Mouse (Mus musculus): ENCODE data around the gene Kif1c. TPM values are rescaled to one million over a fixed set of nuclear protein-coding genes. Genes with fewer than 3 reads are reported as not detected.

Kif1c gene
- polyA plus RNA-seq, 1 experiment from 2014 or later, result 14.3 TPM

- WGBS, result 82% methylated on average over 2 of the region's 2 CpGs
- Histone ChIP-seq H3K4me1 (replicated peaks; ENCODE audit: control insufficient read depth, insufficient read depth, low read length) (peaks cover 12% of the 10 kb centered on the region), H3K4me2 (ENCODE audit: low read length) (no peak overlapping the region), H3K36me3 (ENCODE audit: control insufficient read depth, insufficient read depth, low read length) (peaks cover 9% of the 10 kb centered on the region), H3K27ac (ENCODE audit: low read depth) (no peak overlapping the region), H3K4me3 (ENCODE audit: low read depth, low read length) (no peak overlapping the region), H3K9ac (ENCODE audit: low read length) (no peak overlapping the region), H3K27me3 (replicated peaks; ENCODE audit: control insufficient read depth, insufficient read depth, low read length) (no peaks in the 10 kb centered on the region), H3K9me3 (ENCODE audit: control insufficient read depth, low read length) (no peaks in the 10 kb centered on the region)
- DNase-seq (ENCODE audit: low spot score) (no peak), ATAC-seq (replicated peaks; ENCODE audit: low FRiP score, low TSS enrichment, low read depth) (no peak)
Observed at GRCm38 (mm10) chr11:70699051-70699450, 1.3 kb upstream of the Kif1c start.

GRCm38 (mm10) chr11:70700613-70701012 is 265 bp downstream of the Kif1c start:
- WGBS, result 1% methylated on average over 34 of the region's 34 CpGs
- H3K36me3 ChIP-seq (ENCODE audit: control insufficient read depth, insufficient read depth, low read length), result peaks cover 25% of the 10 kb centered on the region
- DNase-seq (ENCODE audit: low spot score) (peak; percentile 78), ATAC-seq (replicated peaks; ENCODE audit: low FRiP score, low TSS enrichment, low read depth) (peak; percentile 42)
- peak overlapping the region; percentile 78 for H3K4me2 ChIP-seq (ENCODE audit: low read length)
- no peaks in the 10 kb centered on the region for H3K9me3 ChIP-seq (ENCODE audit: control insufficient read depth, low read length)
- no peaks in the 10 kb centered on the region for H3K27me3 ChIP-seq (replicated peaks; ENCODE audit: control insufficient read depth, insufficient read depth, low read length)
- peak overlapping the region; percentile 70 for H3K9ac ChIP-seq (ENCODE audit: low read length)
- H3K4me3 ChIP-seq (ENCODE audit: low read depth, low read length), result peak overlapping the region; percentile 76
- H3K27ac ChIP-seq (ENCODE audit: low read depth), result peak overlapping the region; percentile 95
- peaks cover 12% of the 10 kb centered on the region for H3K4me1 ChIP-seq (replicated peaks; ENCODE audit: control insufficient read depth, insufficient read depth, low read length)

GRCm38 (mm10) chr11:70701221-70701955 is 1.0 kb downstream of the Kif1c start:
- 11% methylated on average over 10 of the region's 10 CpGs for WGBS
- no peaks in the 10 kb centered on the region for H3K9me3 ChIP-seq (ENCODE audit: control insufficient read depth, low read length)

GRCm38 (mm10) chr11:70701984-70702733 is 1.8 kb downstream of the Kif1c start:
- H3K36me3 ChIP-seq (ENCODE audit: control insufficient read depth, insufficient read depth, low read length), result peaks cover 40% of the 10 kb centered on the region
- peaks cover 12% of the 10 kb centered on the region for H3K4me1 ChIP-seq (replicated peaks; ENCODE audit: control insufficient read depth, insufficient read depth, low read length)
- H3K9ac ChIP-seq (ENCODE audit: low read length), result 0 out of 2 replicates have a peak overlapping the region, but pooled peaks have one; percentile 0
- no peak overlapping the region for H3K27ac ChIP-seq (ENCODE audit: low read depth)
- H3K4me2 ChIP-seq (ENCODE audit: low read length), result peak overlapping the region; percentile 78
- H3K4me3 ChIP-seq (ENCODE audit: low read depth, low read length), result peak overlapping the region; percentile 76; the same call in 1 of the 2 replicates
- no peak for ATAC-seq (replicated peaks; ENCODE audit: low FRiP score, low TSS enrichment, low read depth)
- DNase-seq (ENCODE audit: low spot score), result no peak
- WGBS, result 72% methylated on average over 6 of the region's 6 CpGs
- no peaks in the 10 kb centered on the region for H3K9me3 ChIP-seq (ENCODE audit: control insufficient read depth, low read length)
- no peaks in the 10 kb centered on the region for H3K27me3 ChIP-seq (replicated peaks; ENCODE audit: control insufficient read depth, insufficient read depth, low read length)

More at GRCm38 (mm10) chr11:70701221-70701955, 1.0 kb downstream of the Kif1c start:
- peaks cover 12% of the 10 kb centered on the region for H3K4me1 ChIP-seq (replicated peaks; ENCODE audit: control insufficient read depth, insufficient read depth, low read length)
- H3K9ac ChIP-seq (ENCODE audit: low read length), result peak overlapping the region; percentile 70
- ATAC-seq (replicated peaks; ENCODE audit: low FRiP score, low TSS enrichment, low read depth) (no peak), DNase-seq (ENCODE audit: low spot score) (no peak)
- H3K36me3 ChIP-seq (ENCODE audit: control insufficient read depth, insufficient read depth, low read length), result peaks cover 32% of the 10 kb centered on the region
- H3K4me2 ChIP-seq (ENCODE audit: low read length), result peak overlapping the region; percentile 78
- H3K27me3 ChIP-seq (replicated peaks; ENCODE audit: control insufficient read depth, insufficient read depth, low read length), result no peaks in the 10 kb centered on the region
- peak overlapping the region; percentile 76 for H3K4me3 ChIP-seq (ENCODE audit: low read depth, low read length)
- no peak overlapping the region; the same call in 1 of the 2 replicates for H3K27ac ChIP-seq (ENCODE audit: low read depth)

- ATAC-seq (replicated peaks; ENCODE audit: low FRiP score, low TSS enrichment, low read depth) (no peak), DNase-seq (ENCODE audit: low spot score) (no peak)
- WGBS, result 79% methylated on average over 6 of the region's 6 CpGs
- Histone ChIP-seq H3K27me3 (replicated peaks; ENCODE audit: control insufficient read depth, insufficient read depth, low read length) (no peaks in the 10 kb centered on the region), H3K9me3 (ENCODE audit: control insufficient read depth, low read length) (no peaks in the 10 kb centered on the region), H3K4me1 (replicated peaks; ENCODE audit: control insufficient read depth, insufficient read depth, low read length) (peaks cover 12% of the 10 kb centered on the region), H3K36me3 (ENCODE audit: control insufficient read depth, insufficient read depth, low read length) (peaks cover 46% of the 10 kb centered on the region), H3K9ac (ENCODE audit: low read length) (no peak overlapping the region), H3K27ac (ENCODE audit: low read depth) (no peak overlapping the region), H3K4me2 (ENCODE audit: low read length) (no peak overlapping the region), H3K4me3 (ENCODE audit: low read depth, low read length) (no peak overlapping the region)
Observed at GRCm38 (mm10) chr11:70702781-70703180, 2.4 kb downstream of the Kif1c start.

GRCm38 (mm10) chr11:70706127-70706526 is 5.8 kb downstream of the Kif1c start:
- no peaks in the 10 kb centered on the region for H3K27me3 ChIP-seq (replicated peaks; ENCODE audit: control insufficient read depth, insufficient read depth, low read length)
- H3K27ac ChIP-seq (ENCODE audit: low read depth), result no peak overlapping the region
- no peak overlapping the region for H3K4me2 ChIP-seq (ENCODE audit: low read length)
- H3K9me3 ChIP-seq (ENCODE audit: control insufficient read depth, low read length), result no peaks in the 10 kb centered on the region
- H3K4me1 ChIP-seq (replicated peaks; ENCODE audit: control insufficient read depth, insufficient read depth, low read length), result peaks cover 11% of the 10 kb centered on the region
- H3K4me3 ChIP-seq (ENCODE audit: low read depth, low read length), result no peak overlapping the region
- ATAC-seq (replicated peaks; ENCODE audit: low FRiP score, low TSS enrichment, low read depth) (no peak), DNase-seq (ENCODE audit: low spot score) (no peak)
- peaks cover 78% of the 10 kb centered on the region for H3K36me3 ChIP-seq (ENCODE audit: control insufficient read depth, insufficient read depth, low read length)
- WGBS, result 75% methylated on average over 3 of the region's 3 CpGs
- no peak overlapping the region for H3K9ac ChIP-seq (ENCODE audit: low read length)

- DNase-seq (ENCODE audit: low spot score), result no peak
- Histone ChIP-seq H3K27ac (ENCODE audit: low read depth) (no peak overlapping the region), H3K36me3 (ENCODE audit: control insufficient read depth, insufficient read depth, low read length) (peaks cover 87% of the 10 kb centered on the region), H3K9me3 (ENCODE audit: control insufficient read depth, low read length) (no peaks in the 10 kb centered on the region), H3K4me2 (ENCODE audit: low read length) (no peak overlapping the region), H3K4me3 (ENCODE audit: low read depth, low read length) (no peak overlapping the region), H3K27me3 (replicated peaks; ENCODE audit: control insufficient read depth, insufficient read depth, low read length) (no peaks in the 10 kb centered on the region), H3K4me1 (replicated peaks; ENCODE audit: control insufficient read depth, insufficient read depth, low read length) (no peaks in the 10 kb centered on the region), H3K9ac (ENCODE audit: low read length) (no peak overlapping the region)
- 91% methylated on average over 10 of the region's 10 CpGs for WGBS
- ATAC-seq (replicated peaks; ENCODE audit: low FRiP score, low TSS enrichment, low read depth), result no peak
Observed at GRCm38 (mm10) chr11:70711026-70711425, 10.7 kb downstream of the Kif1c start.

- no peak overlapping the region for H3K27ac ChIP-seq (ENCODE audit: low read depth)
- 79% methylated on average over 6 of the region's 6 CpGs for WGBS
- no peak overlapping the region for H3K9ac ChIP-seq (ENCODE audit: low read length)
- no peak overlapping the region for H3K4me3 ChIP-seq (ENCODE audit: low read depth, low read length)
- no peaks in the 10 kb centered on the region for H3K9me3 ChIP-seq (ENCODE audit: control insufficient read depth, low read length)
- H3K36me3 ChIP-seq (ENCODE audit: control insufficient read depth, insufficient read depth, low read length), result peaks cover 84% of the 10 kb centered on the region
- no peak overlapping the region for H3K4me2 ChIP-seq (ENCODE audit: low read length)
- H3K4me1 ChIP-seq (replicated peaks; ENCODE audit: control insufficient read depth, insufficient read depth, low read length), result no peaks in the 10 kb centered on the region
- no peak for DNase-seq (ENCODE audit: low spot score)
- 0 out of 2 replicates have a peak, but pooled peaks have one; percentile 16 for ATAC-seq (replicated peaks; ENCODE audit: low FRiP score, low TSS enrichment, low read depth)
- no peaks in the 10 kb centered on the region for H3K27me3 ChIP-seq (replicated peaks; ENCODE audit: control insufficient read depth, insufficient read depth, low read length)
Observed at GRCm38 (mm10) chr11:70713222-70713621, 12.9 kb downstream of the Kif1c start.
